Comparison of ENCODE assay signal across 8 mouse cellular contexts in genomic region chr19:29366226-29366968, GRCm38 (mm10). TPM values are rescaled to one million over a fixed set of nuclear protein-coding genes. Genes with fewer than 3 reads are reported as not detected.
DNase-seq lines count a peak whose midpoint lies in the region; ATAC-seq lines count a peak whose summit lies in the region.

No protein-coding gene starts in this region.

- no peaks in the 10 kb centered on the region for H3K36me3 ChIP-seq in heart, embryonic 14.5 days (ENCODE audit: control insufficient read depth, insufficient read depth, low read length)
- H3K36me3 ChIP-seq in liver, embryonic 16.5 days (ENCODE audit: control insufficient read depth, insufficient read depth) = no peaks in the 10 kb centered on the region

- H3K4me2 ChIP-seq in heart, embryonic 14.5 days (ENCODE audit: low read length) = peak overlapping the region; percentile 71
- H3K4me2 ChIP-seq in liver, embryonic 16.5 days (ENCODE audit: low read depth, low read length) = peak overlapping the region; percentile 96

- no peak overlapping the region for H3K27ac ChIP-seq in heart, embryonic 14.5 days (replicated peaks in 1 of 2; ENCODE audit: control insufficient read depth in 1 of 2, insufficient read depth in 1 of 2, low read depth in 2 of 2, low read length in 2 of 2)
- H3K27ac ChIP-seq in liver, embryonic 16.5 days (ENCODE audit: low read length) = peak overlapping the region; percentile 88

- no peak for ATAC-seq in heart, embryonic 14.5 days (ENCODE audit: insufficient number of reproducible peaks, insufficient read depth, low FRiP score, low read depth)
- no peak for ATAC-seq in liver, embryonic 16.5 days (ENCODE audit: low read depth)
- no peak for ATAC-seq in cerebellum, adult (ENCODE audit: insufficient number of reproducible peaks, low FRiP score, low TSS enrichment)
- ATAC-seq in frontal cortex, adult (ENCODE audit: low TSS enrichment) = no peak

- H3K4me1 ChIP-seq in heart, embryonic 14.5 days (ENCODE audit: control insufficient read depth in 2 of 2, insufficient read depth in 2 of 2, low read length in 2 of 2) = peaks cover 2 to 4% of the 10 kb centered on the region in 2 experiments; a peak in 1 of 4 replicates
- peaks cover 21% of the 10 kb centered on the region for H3K4me1 ChIP-seq in liver, embryonic 16.5 days (ENCODE audit: control insufficient read depth, low read depth, low read length)

- no peaks in the 10 kb centered on the region for H3K9me3 ChIP-seq in heart, embryonic 14.5 days (ENCODE audit: control insufficient read depth, low read length)
- no peaks in the 10 kb centered on the region for H3K9me3 ChIP-seq in liver, embryonic 16.5 days (replicated peaks; ENCODE audit: control insufficient read depth, low read length)

- peak; percentile 91 for DNase-seq in heart, adult 11 months
- no peak for DNase-seq in heart, adult 9 months (ENCODE audit: low spot score in 2 of 2)
- DNase-seq in B cell, adult 2 months = peak; percentile 46 to 47
- DNase-seq in right cerebral cortex, postnatal 10 days (ENCODE audit: low spot score in 2 of 2) = no peak

- peak overlapping the region; percentile 56 to 63 for H3K4me3 ChIP-seq in heart, embryonic 14.5 days (ENCODE audit: control insufficient read depth in 1 of 2, insufficient read depth in 1 of 2, low read depth in 1 of 2, low read length in 2 of 2)
- H3K4me3 ChIP-seq in liver, embryonic 16.5 days (ENCODE audit: low read depth, low read length) = peak overlapping the region; percentile 78

- H3K27me3 ChIP-seq in heart, embryonic 14.5 days (ENCODE audit: control insufficient read depth, insufficient read depth, low read length) = no peaks in the 10 kb centered on the region
- H3K27me3 ChIP-seq in liver, embryonic 16.5 days (ENCODE audit: control insufficient read depth, insufficient read depth, low read depth, low read length) = no peaks in the 10 kb centered on the region

- H3K9ac ChIP-seq in heart, embryonic 14.5 days (ENCODE audit: low read length) = peak overlapping the region; percentile 68
- peak overlapping the region; percentile 69 for H3K9ac ChIP-seq in liver, embryonic 16.5 days (ENCODE audit: low read depth, low read length)

- 54% methylated on average over 20 of the region's 20 CpGs for WGBS in heart, embryonic 14.5 days
- WGBS in liver, embryonic 16.5 days (ENCODE audit: insufficient replicate concordance) = 18% methylated on average over 20 of the region's 20 CpGs

RNA-seq across cellular contexts. Expression of gene Plgrkt, which starts 0.8 kb away (rescaled TPM):
- 44.6 and 45.9 TPM in 2 replicates for polyA plus RNA-seq in heart, embryonic 14.5 days (2014; fragmentation: Nextera tagmentation; extraction: Ambion mirVana)
- polyA plus RNA-seq in liver, embryonic 16.5 days (2015; fragmentation: Nextera tagmentation; extraction: Ambion mirVana) = 33.9 and 34.2 TPM in 2 replicates

RNA-seq across cellular contexts. Expression of gene Cd274, which starts 0.9 kb away (rescaled TPM):
- polyA plus RNA-seq in heart, embryonic 14.5 days (2014; fragmentation: Nextera tagmentation; extraction: Ambion mirVana) = 0.32 and 0.36 TPM in 2 replicates
- polyA plus RNA-seq in liver, embryonic 16.5 days (2015; fragmentation: Nextera tagmentation; extraction: Ambion mirVana) = 0.96 and 1.0 TPM in 2 replicates

RNA-seq across cellular contexts. Expression of gene Rln1, which starts 31.9 kb away (rescaled TPM):
- polyA plus RNA-seq in heart, embryonic 14.5 days (2014; fragmentation: Nextera tagmentation; extraction: Ambion mirVana) = 0.20 TPM in 1 of 2 replicates, not detected in the other
- not detected in 2 replicates for polyA plus RNA-seq in liver, embryonic 16.5 days (2015; fragmentation: Nextera tagmentation; extraction: Ambion mirVana)

RNA-seq across cellular contexts. Expression of gene Insl6, which starts 41.2 kb away (rescaled TPM):
- polyA plus RNA-seq in heart, embryonic 14.5 days (2014; fragmentation: Nextera tagmentation; extraction: Ambion mirVana) = 3.8 and 4.0 TPM in 2 replicates
- 0.91 and 1.1 TPM in 2 replicates for polyA plus RNA-seq in liver, embryonic 16.5 days (2015; fragmentation: Nextera tagmentation; extraction: Ambion mirVana)

RNA-seq across cellular contexts. Expression of gene Pdcd1lg2, which starts 44.3 kb away (rescaled TPM):
- polyA plus RNA-seq in heart, embryonic 14.5 days (2014; fragmentation: Nextera tagmentation; extraction: Ambion mirVana) = not detected in 2 replicates
- 0.05 and 0.08 TPM in 2 replicates for polyA plus RNA-seq in liver, embryonic 16.5 days (2015; fragmentation: Nextera tagmentation; extraction: Ambion mirVana)

Comparison
In these comparisons a context has a peak if more than half of its experiments do, and no peak if none do; other contexts are left out.
1. DNase-seq: peak in heart, adult 11 months (single experiment) and B cell, adult 2 months (2 of 2); none in heart, adult 9 months (0 of 2) and right cerebral cortex, postnatal 10 days (0 of 2).